Mouse (Mus musculus) G1E (cell line): ENCODE measurements around the gene Haghl. TPM values are rescaled to one million over a fixed set of nuclear protein-coding genes. Genes with fewer than 3 reads are reported as not detected.

Experiments
- ATAC-seq: 2 replicates; pipeline ENCODE4 v1.8.0; 2016; ENCODE audit warnings: mild to moderate bottlenecking; ENCODE audit not compliant: insufficient number of reproducible peaks, poor library complexity, low FRiP score, severe bottlenecking; ENCODE audit errors: extremely low read depth
- DNase-seq: peaks from one replicate; pipeline ENCODE4 v3.0.0; 2012; ENCODE audit warnings: low spot score
- H3K27me3 ChIP-seq: 2 replicates; pipeline ENCODE4 v1.6.1; 2012; ENCODE audit warnings: mild to moderate bottlenecking, low read length, inconsistent platforms; ENCODE audit not compliant: insufficient read depth
- H3K36me3 ChIP-seq: replicated peaks from 2 replicates; pipeline ENCODE3; 2012; ENCODE audit warnings: mild to moderate bottlenecking, inconsistent platforms
- H3K4me1 ChIP-seq: 2 replicates; pipeline ENCODE4 v1.6.1; 2012; ENCODE audit warnings: low read depth, low read length, inconsistent platforms, mixed read lengths; ENCODE audit not compliant: insufficient read depth
- H3K4me3 ChIP-seq: 2 replicates; pipeline ENCODE4 v1.5.1; 2012; ENCODE audit warnings: low read depth, mild to moderate bottlenecking, inconsistent platforms, low read length, moderate library complexity, mixed read lengths
- H3K9me3 ChIP-seq: replicated peaks from 2 replicates; pipeline ENCODE4 v1.6.1; 2012; ENCODE audit warnings: inconsistent platforms
- CTCF ChIP-seq: IDR thresholded peaks from 2 replicates; pipeline ENCODE4 v1.5.1; 2012; ENCODE audit warnings: low read depth, low read length, inconsistent platforms, mixed read lengths
- GATA1 ChIP-seq: IDR thresholded peaks from 2 replicates; pipeline ENCODE4 v1.6.1; 2012; ENCODE audit warnings: borderline replicate concordance, low read length, inconsistent platforms, mixed read lengths
- GATA2 ChIP-seq: IDR thresholded peaks from 2 replicates; pipeline ENCODE4 v1.6.1; 2012; ENCODE audit warnings: low read depth, low read length, inconsistent platforms, borderline replicate concordance
- POLR2AphosphoS5 ChIP-seq: IDR thresholded peaks from 2 replicates; pipeline ENCODE4 v1.6.1; 2012; ENCODE audit warnings: low read depth, low read length, inconsistent platforms; ENCODE audit not compliant: insufficient replicate concordance
- TAL1 ChIP-seq: conservative IDR thresholded peaks from 2 replicates; pipeline ENCODE4 v1.6.1; 2012; ENCODE audit warnings: low read depth, low read length, inconsistent platforms, mixed read lengths
- polyA plus RNA-seq: library from polyadenylated mRNA; stranded (reverse); fragments of >175 nt; gene quantifications from 2 replicates; pipeline ENCODE4 v1.2.3, GENCODE M21; 2012
- total RNA-seq, 2 experiments: library from RNA; stranded (forward) in 1 of 2; stranded (reverse) in 1 of 2; fragments of 200-1000 nt in 1 of 2; fragments of >200 nt in 1 of 2; fragmentation: Nextera tagmentation in 1 of 2; gene quantifications; 2 replicates each; pipeline ENCODE4 v1.2.3; 2014 to 2017

The Haghl gene
- total and polyA plus RNA-seq, 3 experiments: 11.7 to 17.1 (median 15.5) TPM

GRCm38 (mm10) chr17:25818851-25819780 lies 33.6 kb upstream of the Haghl start:
- Histone ChIP-seq H3K9me3 (no peaks in the 10 kb centered on the region), H3K36me3 (peaks cover 1% of the 10 kb centered on the region), H3K27me3 (peaks cover 45% of the 10 kb centered on the region), H3K4me1 (peaks cover 19% of the 10 kb centered on the region), H3K4me3 (peak overlapping the region; percentile 28; the same call in 1 of the 2 replicates)
- ATAC-seq: no peak
- TF ChIP-seq POLR2AphosphoS5 (no peak), TAL1 (no peak), CTCF (no peak), GATA2 (no peak), GATA1 (no peak)
- no peak for DNase-seq

DNA sequence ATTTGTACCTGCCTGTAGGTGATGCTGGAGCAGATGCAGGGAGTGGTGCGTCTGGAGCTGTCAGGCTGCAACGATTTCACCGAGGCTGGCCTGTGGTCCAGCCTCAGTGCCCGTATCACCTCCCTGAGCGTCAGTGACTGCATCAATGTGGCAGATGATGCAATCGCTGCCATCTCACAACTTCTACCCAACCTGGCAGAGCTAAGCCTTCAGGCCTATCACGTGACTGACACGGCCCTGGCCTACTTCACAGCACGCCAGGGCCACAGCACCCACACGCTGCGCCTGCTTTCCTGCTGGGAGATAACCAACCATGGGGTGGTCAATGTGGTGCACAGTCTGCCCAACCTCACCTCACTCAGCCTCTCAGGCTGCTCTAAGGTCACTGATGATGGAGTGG lies 32.2 kb upstream of the Haghl start:
- DNase-seq: no peak
- H3K4me1 ChIP-seq: peaks cover 12% of the 10 kb centered on the region
- TF ChIP-seq POLR2AphosphoS5 (no peak), TAL1 (no peak), GATA2 (no peak), GATA1 (no peak), CTCF (no peak)
- ATAC-seq: no peak
- no peak overlapping the region for H3K4me3 ChIP-seq
- peaks cover 50% of the 10 kb centered on the region for H3K27me3 ChIP-seq
- H3K36me3 ChIP-seq: no peaks in the 10 kb centered on the region
- no peaks in the 10 kb centered on the region for H3K9me3 ChIP-seq

DNA sequence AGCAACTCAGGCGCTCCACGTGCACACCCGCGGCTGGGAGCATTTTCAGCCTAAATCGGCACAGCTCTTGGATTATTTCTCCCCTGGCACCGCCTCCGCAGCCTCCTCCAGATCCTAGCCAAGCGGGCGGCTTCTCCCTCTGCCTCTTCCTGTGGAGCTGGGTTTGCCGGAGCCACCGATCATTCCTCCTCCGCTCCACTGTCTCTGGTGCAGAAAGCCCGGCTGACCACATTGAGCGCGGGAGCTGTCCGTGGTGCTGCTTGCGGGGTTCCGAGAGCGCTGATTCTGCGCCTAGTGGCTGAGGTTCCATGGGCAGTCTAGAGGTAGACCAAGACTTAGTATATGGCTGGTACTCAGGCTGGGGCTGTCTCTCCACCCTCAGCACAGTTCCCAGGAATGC lies 28.0 kb upstream of the Haghl start:
- Histone ChIP-seq H3K4me1 (peaks cover 5% of the 10 kb centered on the region; the same call in 1 of the 2 replicates), H3K9me3 (0 out of 2 replicates have a peak, but pooled peaks cover 5% of the 10 kb centered on the region), H3K4me3 (no peak overlapping the region), H3K36me3 (no peaks in the 10 kb centered on the region), H3K27me3 (peaks cover 64% of the 10 kb centered on the region)
- ATAC-seq: no peak
- TF ChIP-seq GATA2 (no peak), TAL1 (no peak), CTCF (no peak), POLR2AphosphoS5 (no peak), GATA1 (no peak)
- peak; percentile 54 for DNase-seq

- Histone ChIP-seq H3K9me3 (0 out of 2 replicates have a peak, but pooled peaks cover 5% of the 10 kb centered on the region), H3K4me1 (peaks cover 5% of the 10 kb centered on the region; the same call in 1 of the 2 replicates), H3K36me3 (no peaks in the 10 kb centered on the region), H3K4me3 (no peak overlapping the region), H3K27me3 (peaks cover 51% of the 10 kb centered on the region)
- DNase-seq (no peak), ATAC-seq (no peak)
- TF ChIP-seq GATA1 (no peak), GATA2 (no peak), CTCF (no peak), TAL1 (no peak), POLR2AphosphoS5 (no peak)
Measured at GRCm38 (mm10) chr17:25810890-25811289, 25.4 kb upstream of the Haghl start.

- H3K27me3 ChIP-seq: peaks cover 46% of the 10 kb centered on the region
- no peak overlapping the region for H3K4me3 ChIP-seq
- no peak for ATAC-seq
Measured at GRCm38 (mm10) chr17:25809606-25810340, 24.3 kb upstream of the Haghl start.

More at GRCm38 (mm10) chr17:25809606-25810340, 24.3 kb upstream of the Haghl start:
- TF ChIP-seq GATA2: no peak
- TF ChIP-seq CTCF: no peak
- TF ChIP-seq GATA1: no peak
- TF ChIP-seq TAL1: no peak
- no peak for TF ChIP-seq POLR2AphosphoS5
- Histone ChIP-seq H3K4me1 (peaks cover 5% of the 10 kb centered on the region; the same call in 1 of the 2 replicates), H3K36me3 (no peaks in the 10 kb centered on the region), H3K9me3 (0 out of 2 replicates have a peak, but pooled peaks cover 5% of the 10 kb centered on the region)
- DNase-seq: no peak
